Mouse (Mus musculus): ENCODE measurements at regions not wholly inside any gene's neighbourhood (a gene's known extent, or its start where the extent isn't known, plus 50 kb on each side); places are given as distances from the start of the nearest gene placed in this dataset.

GRCm38 (mm10) chr16:65916831-65917230, 101.8 kb downstream of the Vgll3 start:
- no peak for DNase-seq (ENCODE audit: low spot score in 2 of 2)

- DNase-seq (ENCODE audit: low spot score in 2 of 2): no peak
Measured at GRCm38 (mm10) chr16:65925986-65926385, 110.9 kb downstream of the Vgll3 start.

GRCm38 (mm10) chr16:65963829-65964228, 148.8 kb downstream of the Vgll3 start:
- DNase-seq (ENCODE audit: low spot score in 2 of 2): no peak

GRCm38 (mm10) chr16:65964260-65964659, 149.2 kb downstream of the Vgll3 start:
- no peak for DNase-seq (ENCODE audit: low spot score in 2 of 2)

- DNase-seq (ENCODE audit: low spot score in 2 of 2): no peak
Measured at GRCm38 (mm10) chr16:65977075-65977474, 162.0 kb downstream of the Vgll3 start.

- no peak for DNase-seq (ENCODE audit: low spot score in 2 of 2)
Measured at GRCm38 (mm10) chr16:65987186-65987585, 172.1 kb downstream of the Vgll3 start.

GRCm38 (mm10) chr16:65999343-65999742, 184.3 kb downstream of the Vgll3 start:
- DNase-seq (ENCODE audit: low spot score in 2 of 2): no peak

- no peak for DNase-seq (ENCODE audit: low spot score in 2 of 2)
Measured at GRCm38 (mm10) chr16:66000728-66001273, 185.7 kb downstream of the Vgll3 start.

- no peak for DNase-seq (ENCODE audit: low spot score in 2 of 2)
Measured at GRCm38 (mm10) chr16:66004689-66005088, 189.6 kb downstream of the Vgll3 start.

- peak in 1 of 2 experiments; percentile 30 for DNase-seq (ENCODE audit: low spot score in 2 of 2)
Measured at GRCm38 (mm10) chr16:66005954-66006580, 191.0 kb downstream of the Vgll3 start.

- no peak for DNase-seq (ENCODE audit: low spot score in 2 of 2)
Measured at GRCm38 (mm10) chr16:66013608-66014007, 198.6 kb downstream of the Vgll3 start.

- DNase-seq (ENCODE audit: low spot score in 2 of 2): no peak
Measured at GRCm38 (mm10) chr16:66014861-66015602, 200.0 kb downstream of the Vgll3 start.

GRCm38 (mm10) chr16:66017040-66017439, 202.0 kb downstream of the Vgll3 start:
- DNase-seq (ENCODE audit: low spot score in 2 of 2): no peak

- no peak for DNase-seq (ENCODE audit: low spot score in 2 of 2)
Measured at GRCm38 (mm10) chr16:66023397-66023796, 208.3 kb downstream of the Vgll3 start.

Measured in frontal cortex, postnatal 25 days (tissue).